ENCODE assay signal across 7 mouse cellular contexts in the genomic region with DNA sequence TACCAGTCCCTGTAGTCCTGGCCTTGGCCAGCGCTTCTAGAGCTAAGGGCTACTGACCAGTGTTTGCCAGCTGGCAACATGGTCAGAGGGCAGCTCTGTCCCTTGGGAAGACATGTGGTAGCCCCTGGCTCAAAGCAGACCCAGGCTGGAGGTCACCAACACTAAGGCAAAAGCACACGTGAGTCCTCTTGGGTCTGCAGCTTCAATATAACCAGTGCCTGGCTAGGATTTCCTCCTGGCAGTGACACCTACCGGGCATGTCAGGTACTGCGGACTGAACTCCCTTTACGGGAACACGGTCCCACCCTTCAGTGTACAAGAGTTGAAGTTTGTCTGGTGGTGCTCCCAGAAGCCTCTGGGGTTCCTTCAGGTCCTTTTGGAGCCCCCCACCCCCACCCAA. TPM values are rescaled to one million over a fixed set of nuclear protein-coding genes. Genes with fewer than 3 reads are reported as not detected.
DNase-seq lines count a peak whose midpoint lies in the region; ATAC-seq lines count a peak whose summit lies in the region.

No protein-coding gene starts in this region.

- H3K4me1 ChIP-seq in intestine, embryonic 15.5 days (replicated peaks) = peaks cover 6% of the 10 kb centered on the region; the same call in 1 of the 2 replicates
- 0 out of 2 replicates have a peak, but pooled peaks cover 2% of the 10 kb centered on the region for H3K4me1 ChIP-seq in midbrain, embryonic 14.5 days (ENCODE audit: control insufficient read depth, insufficient read depth, low read length)

- intact Hi-C loops in left cerebral cortex, postnatal 25 days (cut with DNase I) = loop anchor here (1.0 kb wide), 2 partner anchors 50 to 143 kb away; partner anchors contain the start of gene Cebpa

- 13% methylated on average over 6 of the region's 6 CpGs for WGBS in intestine, embryonic 15.5 days
- WGBS in midbrain, embryonic 14.5 days = 13% methylated on average over 6 of the region's 6 CpGs

- no peaks in the 10 kb centered on the region for H3K36me3 ChIP-seq in intestine, embryonic 15.5 days
- no peaks in the 10 kb centered on the region for H3K36me3 ChIP-seq in midbrain, embryonic 14.5 days (ENCODE audit: control insufficient read depth, insufficient read depth, low read length)

- H3K27ac ChIP-seq in intestine, embryonic 15.5 days = no peak overlapping the region
- H3K27ac ChIP-seq in midbrain, embryonic 14.5 days (replicated peaks; ENCODE audit: low read depth, low read length) = no peak overlapping the region

- no peak overlapping the region for H3K4me3 ChIP-seq in intestine, embryonic 15.5 days (replicated peaks)
- H3K4me3 ChIP-seq in midbrain, embryonic 14.5 days (replicated peaks; ENCODE audit: low read depth, low read length) = no peak overlapping the region

- peak; percentile 65 for ATAC-seq in intestine, embryonic 15.5 days
- 0 out of 2 replicates have a peak, but pooled peaks have one; percentile 5 for ATAC-seq in midbrain, embryonic 14.5 days (ENCODE audit: low FRiP score, low TSS enrichment)

- no peak overlapping the region for H3K4me2 ChIP-seq in intestine, embryonic 15.5 days (replicated peaks)
- no peak overlapping the region for H3K4me2 ChIP-seq in midbrain, embryonic 14.5 days (ENCODE audit: low read length)

- no peak overlapping the region for H3K9ac ChIP-seq in intestine, embryonic 15.5 days
- no peak overlapping the region for H3K9ac ChIP-seq in midbrain, embryonic 14.5 days (replicated peaks; ENCODE audit: low read length)

- H3K27me3 ChIP-seq in intestine, embryonic 15.5 days (replicated peaks) = no peaks in the 10 kb centered on the region; the same call in 1 of the 2 replicates
- no peaks in the 10 kb centered on the region for H3K27me3 ChIP-seq in midbrain, embryonic 14.5 days (ENCODE audit: control insufficient read depth, insufficient read depth, low read length)

- peak; percentile 90 for DNase-seq in ZHBTc4 (ENCODE audit: low read depth, low spot score)
- DNase-seq in cerebellum, adult 9-10 months = peak; percentile 82
- peak; percentile 87 to 93 for DNase-seq in frontal cortex, postnatal 25 days (ENCODE audit: low spot score in 2 of 2)
- peak; percentile 87 to 88 for DNase-seq in left cerebral cortex, postnatal 25 days (ENCODE audit: low spot score in 2 of 2)
- DNase-seq in midbrain, embryonic 14.5 days = peak; percentile 92
- DNase-seq in spleen, adult 12 weeks (ENCODE audit: low spot score) = peak; percentile 45

- H3K9me3 ChIP-seq in intestine, embryonic 15.5 days = no peaks in the 10 kb centered on the region
- H3K9me3 ChIP-seq in midbrain, embryonic 14.5 days (ENCODE audit: control insufficient read depth, low read length) = no peaks in the 10 kb centered on the region

RNA-seq across cellular contexts. Expression of gene Slc7a10, which starts 16.8 kb away (rescaled TPM):
- 1.6 and 1.7 TPM in 2 replicates for polyA plus RNA-seq in intestine, embryonic 15.5 days (2015; fragmentation: Nextera tagmentation; extraction: Ambion mirVana)
- total RNA-seq in left cerebral cortex, postnatal 25 days (2021) = 10 to 100 TPM; 40.8 to 50.6 TPM
- 6.5 and 9.6 TPM in 2 replicates for polyA plus RNA-seq in midbrain, embryonic 14.5 days (2014; fragmentation: Nextera tagmentation; extraction: Ambion mirVana)

RNA-seq across cellular contexts. Expression of gene Lrp3, which starts 46.0 kb away (rescaled TPM):
- 4.0 and 5.1 TPM in 2 replicates for polyA plus RNA-seq in intestine, embryonic 15.5 days (2015; fragmentation: Nextera tagmentation; extraction: Ambion mirVana)
- 10 to 100 TPM; 79.3 to 81.5 TPM for total RNA-seq in left cerebral cortex, postnatal 25 days (2021)
- polyA plus RNA-seq in midbrain, embryonic 14.5 days (2014; fragmentation: Nextera tagmentation; extraction: Ambion mirVana) = 33.3 and 35.8 TPM in 2 replicates

RNA-seq across cellular contexts. Expression of gene Cebpa, which starts 50.2 kb away (rescaled TPM):
- polyA plus RNA-seq in intestine, embryonic 15.5 days (2015; fragmentation: Nextera tagmentation; extraction: Ambion mirVana) = 13.9 and 14.1 TPM in 2 replicates
- 10 to 100 TPM in 1 of 2 experiments, 1 to 10 TPM in 1; 8.7 to 10.1 TPM for total RNA-seq in left cerebral cortex, postnatal 25 days (2021)
- polyA plus RNA-seq in midbrain, embryonic 14.5 days (2014; fragmentation: Nextera tagmentation; extraction: Ambion mirVana) = 0.61 and 0.88 TPM in 2 replicates
